Mouse (Mus musculus) small intestine, adult 10 weeks (tissue): Measurements from ENCODE around the gene Cth. TPM values are rescaled to one million over a fixed set of nuclear protein-coding genes. Genes with fewer than 3 reads are reported as not detected.

ENCODE experiments used
- polyA plus RNA-seq: library from polyadenylated mRNA; stranded (reverse); fragments of 350-450 nt; fragmentation: Illumina TruSeq; extraction: RNeasy Lipid Tissue Mini Kit (QIAGEN cat#74804); gene quantifications from one replicate; pipeline ENCODE4 v1.2.3, GENCODE M21; 2014; ENCODE audit warnings: low replicate concordance

Cth gene
- 131 TPM for polyA plus RNA-seq

DNA sequence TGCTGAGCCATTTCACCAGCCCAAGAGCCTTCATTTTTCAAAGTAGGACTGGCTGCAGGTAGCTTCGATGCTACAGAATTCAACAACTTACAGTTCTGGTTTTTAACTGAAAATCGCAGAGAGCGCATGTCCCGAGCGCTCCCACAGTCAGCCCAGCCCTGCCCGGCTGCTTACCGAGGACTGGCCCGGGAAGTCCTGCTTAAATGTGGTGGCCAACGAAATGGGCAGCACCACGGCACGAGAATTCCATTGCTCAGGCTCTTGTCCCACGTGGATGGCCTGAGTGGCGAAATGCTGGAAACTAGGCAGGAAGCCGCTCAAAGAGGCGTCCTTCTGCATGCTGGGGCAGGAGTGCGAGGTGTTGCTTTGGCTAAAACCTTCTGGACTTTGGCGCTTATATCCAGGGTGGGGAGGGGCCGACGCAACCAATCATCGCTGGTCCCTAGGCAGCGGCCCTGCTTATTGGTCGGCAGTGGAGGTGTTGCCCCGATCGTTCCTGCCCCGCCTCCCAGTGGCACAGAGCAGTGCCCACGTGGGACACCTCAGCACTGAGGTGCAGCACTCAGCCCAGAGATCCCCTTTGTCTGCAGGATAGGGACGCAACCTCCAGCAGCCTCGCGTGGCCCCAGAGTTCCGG is at the start of gene Cth:
Gene Cth, minus strand, starts transcription at position 386 of the 637 bp plus-strand sequence.

DNA sequence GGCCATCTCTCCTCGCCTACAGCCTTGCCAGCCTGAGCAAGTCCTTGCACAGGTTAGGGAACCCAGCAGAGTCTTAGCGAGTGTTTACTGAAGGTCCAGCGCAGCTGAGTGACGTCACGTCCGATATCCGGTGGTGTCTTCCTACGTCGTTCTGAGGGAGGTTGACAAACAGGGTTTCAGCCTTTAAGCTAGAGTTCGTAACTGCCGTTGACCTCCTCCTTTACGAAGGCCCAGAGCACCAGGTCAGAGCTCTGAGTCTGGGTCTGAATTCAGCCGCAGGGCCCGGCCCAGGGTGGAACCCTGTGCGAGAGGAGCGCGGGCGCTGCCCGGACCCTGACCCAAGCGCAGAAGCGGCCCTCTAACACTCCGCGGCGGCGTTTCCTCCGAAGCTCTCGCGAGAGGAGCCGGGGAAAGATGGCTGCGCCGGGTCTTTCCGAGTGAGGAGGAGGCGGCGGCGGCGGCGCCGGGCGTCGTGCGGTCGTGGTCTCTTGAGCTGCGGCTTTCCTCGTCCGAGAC is 22.0 kb upstream of the Cth start, which contains the start of gene Ankrd13c:
Gene Ankrd13c, plus strand, starts transcription at position 397 of the 516 bp plus-strand sequence.

Other genes starting within 250 kb of the Cth start
- gene Ankrd13c, start 22.2 kb upstream of the Cth start, polyA plus RNA-seq: 155 TPM
- 493 TPM for gene Srsf11, start 111.6 kb upstream of the Cth start, polyA plus RNA-seq
- gene Lrrc40, start 111.6 kb upstream of the Cth start, polyA plus RNA-seq: 50.6 TPM